Mouse (Mus musculus): ENCODE measurements at regions not wholly inside any gene's neighbourhood (a gene's known extent, or its start where the extent isn't known, plus 50 kb on each side); places are given as distances from the start of the nearest gene placed in this dataset.

- 92% methylated on average over 7 of the region's 7 CpGs for WGBS
- Histone ChIP-seq H3K9ac (no peak overlapping the region), H3K4me2 (no peak overlapping the region), H3K27me3 (no peaks in the 10 kb centered on the region), H3K4me3 (replicated peaks) (no peak overlapping the region), H3K9me3 (no peaks in the 10 kb centered on the region), H3K36me3 (replicated peaks) (no peaks in the 10 kb centered on the region), H3K27ac (no peak overlapping the region), H3K4me1 (no peaks in the 10 kb centered on the region)
- no peak for ATAC-seq (ENCODE audit: low FRiP score)
Measured at GRCm38 (mm10) chr13:117152655-117153054, 55.7 kb upstream of the Emb start.

- Histone ChIP-seq H3K4me1 (no peaks in the 10 kb centered on the region), H3K36me3 (replicated peaks) (no peaks in the 10 kb centered on the region), H3K9ac (no peak overlapping the region), H3K27ac (no peak overlapping the region), H3K9me3 (no peaks in the 10 kb centered on the region), H3K27me3 (no peaks in the 10 kb centered on the region), H3K4me2 (no peak overlapping the region), H3K4me3 (replicated peaks) (no peak overlapping the region)
- WGBS: 86% methylated on average over 6 of the region's 6 CpGs
- ATAC-seq (ENCODE audit: low FRiP score): no peak
Measured at GRCm38 (mm10) chr13:117143828-117144227, 64.5 kb upstream of the Emb start.

- Histone ChIP-seq H3K4me2 (no peak overlapping the region), H3K9ac (no peak overlapping the region), H3K36me3 (replicated peaks) (no peaks in the 10 kb centered on the region), H3K27me3 (no peaks in the 10 kb centered on the region), H3K4me3 (replicated peaks) (no peak overlapping the region), H3K27ac (no peak overlapping the region), H3K9me3 (no peaks in the 10 kb centered on the region), H3K4me1 (no peaks in the 10 kb centered on the region)
- WGBS: 82% methylated on average over 4 of the region's 4 CpGs
- ATAC-seq (ENCODE audit: low FRiP score): no peak
Measured at GRCm38 (mm10) chr13:117143255-117143654, 65.1 kb upstream of the Emb start.

GRCm38 (mm10) chr13:117134352-117134751 lies 74.0 kb upstream of the Emb start:
- H3K27me3 ChIP-seq: no peaks in the 10 kb centered on the region
- no peaks in the 10 kb centered on the region for H3K9me3 ChIP-seq
- no peaks in the 10 kb centered on the region for H3K4me1 ChIP-seq
- no peak overlapping the region for H3K27ac ChIP-seq
- no peak overlapping the region for H3K4me3 ChIP-seq (replicated peaks)
- no peak for ATAC-seq (ENCODE audit: low FRiP score)
- H3K36me3 ChIP-seq (replicated peaks): no peaks in the 10 kb centered on the region
- H3K4me2 ChIP-seq: no peak overlapping the region
- no peak overlapping the region for H3K9ac ChIP-seq
- WGBS: 89% methylated on average over 3 of the region's 3 CpGs

GRCm38 (mm10) chr13:117132123-117132522 lies 76.2 kb upstream of the Emb start:
- Histone ChIP-seq H3K4me1 (no peaks in the 10 kb centered on the region), H3K4me2 (no peak overlapping the region), H3K27ac (no peak overlapping the region), H3K27me3 (no peaks in the 10 kb centered on the region), H3K9ac (no peak overlapping the region), H3K36me3 (replicated peaks) (no peaks in the 10 kb centered on the region), H3K9me3 (no peaks in the 10 kb centered on the region), H3K4me3 (replicated peaks) (no peak overlapping the region)
- ATAC-seq (ENCODE audit: low FRiP score): no peak
- WGBS: 80% methylated on average over 1 of the region's 1 CpGs

GRCm38 (mm10) chr13:117127813-117128549 lies 80.4 kb upstream of the Emb start:
- no peak for ATAC-seq (ENCODE audit: low FRiP score)
- Histone ChIP-seq H3K4me3 (replicated peaks) (no peak overlapping the region), H3K9me3 (no peaks in the 10 kb centered on the region), H3K4me2 (no peak overlapping the region), H3K4me1 (no peaks in the 10 kb centered on the region), H3K27ac (no peak overlapping the region), H3K27me3 (no peaks in the 10 kb centered on the region), H3K9ac (no peak overlapping the region), H3K36me3 (replicated peaks) (no peaks in the 10 kb centered on the region)
- 90% methylated on average over 12 of the region's 12 CpGs for WGBS

- Histone ChIP-seq H3K36me3 (replicated peaks) (no peaks in the 10 kb centered on the region), H3K27ac (no peak overlapping the region), H3K4me2 (no peak overlapping the region), H3K4me1 (no peaks in the 10 kb centered on the region), H3K27me3 (no peaks in the 10 kb centered on the region), H3K4me3 (replicated peaks) (no peak overlapping the region), H3K9me3 (no peaks in the 10 kb centered on the region), H3K9ac (no peak overlapping the region)
- 91% methylated on average over 10 of the region's 10 CpGs for WGBS
- ATAC-seq (ENCODE audit: low FRiP score): no peak
Measured at GRCm38 (mm10) chr13:117127116-117127728, 81.1 kb upstream of the Emb start.

GRCm38 (mm10) chr13:117119636-117120035 lies 88.7 kb upstream of the Emb start:
- Histone ChIP-seq H3K27me3 (no peaks in the 10 kb centered on the region), H3K36me3 (replicated peaks) (no peaks in the 10 kb centered on the region), H3K4me3 (replicated peaks) (no peak overlapping the region), H3K27ac (no peak overlapping the region), H3K9ac (no peak overlapping the region), H3K4me2 (no peak overlapping the region), H3K4me1 (peaks cover 9% of the 10 kb centered on the region; the same call in 1 of the 2 replicates), H3K9me3 (no peaks in the 10 kb centered on the region)
- 56% methylated on average over 4 of the region's 4 CpGs for WGBS
- peak; percentile 67 for ATAC-seq (ENCODE audit: low FRiP score)

- no peak overlapping the region for H3K4me2 ChIP-seq
- no peaks in the 10 kb centered on the region for H3K36me3 ChIP-seq (replicated peaks)
- no peak for ATAC-seq (ENCODE audit: low FRiP score)
- no peaks in the 10 kb centered on the region for H3K9me3 ChIP-seq
- no peak overlapping the region for H3K9ac ChIP-seq
- no peak overlapping the region for H3K27ac ChIP-seq
- no peak overlapping the region for H3K4me3 ChIP-seq (replicated peaks)
- peaks cover 8% of the 10 kb centered on the region; the same call in 1 of the 2 replicates for H3K4me1 ChIP-seq
- 93% methylated on average over 5 of the region's 5 CpGs for WGBS
- no peaks in the 10 kb centered on the region for H3K27me3 ChIP-seq
Measured at GRCm38 (mm10) chr13:117114797-117115196, 89.5 kb upstream of the Parp8 start.

- Histone ChIP-seq H3K4me3 (replicated peaks) (no peak overlapping the region), H3K9ac (no peak overlapping the region), H3K36me3 (replicated peaks) (no peaks in the 10 kb centered on the region), H3K4me1 (no peaks in the 10 kb centered on the region), H3K9me3 (no peaks in the 10 kb centered on the region), H3K27me3 (no peaks in the 10 kb centered on the region), H3K4me2 (no peak overlapping the region), H3K27ac (no peak overlapping the region)
- WGBS: 72% methylated on average over 1 of the region's 1 CpGs
- ATAC-seq (ENCODE audit: low FRiP score): no peak
Measured at GRCm38 (mm10) chr13:117112424-117112823, 87.1 kb upstream of the Parp8 start.

- no peaks in the 10 kb centered on the region for H3K36me3 ChIP-seq (replicated peaks)
- no peaks in the 10 kb centered on the region for H3K27me3 ChIP-seq
- no peak for ATAC-seq (ENCODE audit: low FRiP score)
- no peak overlapping the region for H3K9ac ChIP-seq
- WGBS: 58% methylated on average over 1 of the region's 1 CpGs
- H3K4me3 ChIP-seq (replicated peaks): no peak overlapping the region
- H3K4me1 ChIP-seq: no peaks in the 10 kb centered on the region
- H3K27ac ChIP-seq: no peak overlapping the region
- H3K9me3 ChIP-seq: no peaks in the 10 kb centered on the region
- no peak overlapping the region for H3K4me2 ChIP-seq
Measured at GRCm38 (mm10) chr13:117105151-117105660, 79.9 kb upstream of the Parp8 start.

GRCm38 (mm10) chr13:117094773-117095172 lies 69.4 kb upstream of the Parp8 start:
- Histone ChIP-seq H3K4me3 (replicated peaks) (no peak overlapping the region), H3K4me1 (no peaks in the 10 kb centered on the region), H3K27ac (no peak overlapping the region), H3K9me3 (no peaks in the 10 kb centered on the region), H3K9ac (no peak overlapping the region), H3K36me3 (replicated peaks) (no peaks in the 10 kb centered on the region), H3K27me3 (no peaks in the 10 kb centered on the region), H3K4me2 (no peak overlapping the region)
- WGBS: 88% methylated on average over 1 of the region's 1 CpGs
- ATAC-seq (ENCODE audit: low FRiP score): no peak

- ATAC-seq (ENCODE audit: low FRiP score): no peak
- H3K36me3 ChIP-seq (replicated peaks): no peaks in the 10 kb centered on the region
- H3K27me3 ChIP-seq: no peaks in the 10 kb centered on the region
- no peak overlapping the region for H3K4me3 ChIP-seq (replicated peaks)
- H3K4me1 ChIP-seq: no peaks in the 10 kb centered on the region
- no peaks in the 10 kb centered on the region for H3K9me3 ChIP-seq
- H3K27ac ChIP-seq: no peak overlapping the region
- H3K4me2 ChIP-seq: no peak overlapping the region
- WGBS: 77% methylated on average over 3 of the region's 3 CpGs
- H3K9ac ChIP-seq: no peak overlapping the region
Measured at GRCm38 (mm10) chr13:117088629-117089028, 63.3 kb upstream of the Parp8 start.

Data from forebrain, embryonic 12.5 days (tissue).